Mouse (Mus musculus): ENCODE results near the gene Dpm1. TPM values are rescaled to one million over a fixed set of nuclear protein-coding genes. Genes with fewer than 3 reads are reported as not detected.

Gene Dpm1
- total and polyA plus RNA-seq, 3 experiments, result 24.8 to 138 (median 133) TPM

GRCm38 (mm10) chr2:168166750-168167460 lies 63.5 kb downstream of the Dpm1 start:
- DNase-seq, result no peak

DNA sequence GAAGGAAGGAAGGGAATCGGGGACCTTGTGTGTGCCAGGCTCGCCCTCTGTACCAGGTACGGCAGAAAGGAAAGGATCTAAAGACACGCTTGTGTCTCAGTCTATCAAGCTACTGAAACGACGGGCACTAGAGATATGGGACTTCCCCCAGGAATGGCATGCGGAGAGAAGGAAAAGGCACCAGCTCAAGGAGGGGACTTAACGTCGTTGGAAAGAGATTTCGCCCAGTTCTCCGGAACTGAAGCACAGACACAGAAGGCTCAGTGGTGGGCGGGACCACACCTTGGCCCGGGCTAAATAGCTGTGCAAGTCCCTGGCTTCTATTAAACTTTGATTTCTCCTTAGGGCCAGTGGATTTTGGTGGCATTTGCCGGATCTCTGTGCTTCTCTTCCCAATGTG lies 68.4 kb downstream of the Dpm1 start:
- DNase-seq, result no peak

DNA sequence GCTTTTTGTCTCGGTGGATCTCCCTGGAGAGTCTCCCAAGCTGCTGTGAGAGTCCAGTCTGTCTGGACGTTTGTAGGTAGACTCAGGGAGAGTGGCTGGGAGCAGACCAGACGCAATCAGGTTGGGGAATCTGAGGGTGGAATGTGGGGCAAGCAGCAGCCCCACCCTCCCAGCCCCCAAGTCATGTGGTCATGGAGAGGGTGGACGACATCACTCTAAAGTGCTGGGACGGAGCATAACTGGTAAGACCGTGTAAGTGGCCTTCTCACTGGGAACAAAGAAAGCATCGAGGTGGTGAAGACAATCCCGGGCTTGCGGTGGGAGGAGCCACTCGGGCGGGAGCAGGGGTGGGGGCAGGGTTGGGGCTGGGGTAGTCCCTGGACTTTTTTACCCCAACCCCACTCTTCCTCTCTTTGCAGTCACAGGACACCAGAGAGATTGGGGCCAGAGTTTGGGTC lies 68.8 kb downstream of the Dpm1 start:
- DNase-seq, result no peak

DNA sequence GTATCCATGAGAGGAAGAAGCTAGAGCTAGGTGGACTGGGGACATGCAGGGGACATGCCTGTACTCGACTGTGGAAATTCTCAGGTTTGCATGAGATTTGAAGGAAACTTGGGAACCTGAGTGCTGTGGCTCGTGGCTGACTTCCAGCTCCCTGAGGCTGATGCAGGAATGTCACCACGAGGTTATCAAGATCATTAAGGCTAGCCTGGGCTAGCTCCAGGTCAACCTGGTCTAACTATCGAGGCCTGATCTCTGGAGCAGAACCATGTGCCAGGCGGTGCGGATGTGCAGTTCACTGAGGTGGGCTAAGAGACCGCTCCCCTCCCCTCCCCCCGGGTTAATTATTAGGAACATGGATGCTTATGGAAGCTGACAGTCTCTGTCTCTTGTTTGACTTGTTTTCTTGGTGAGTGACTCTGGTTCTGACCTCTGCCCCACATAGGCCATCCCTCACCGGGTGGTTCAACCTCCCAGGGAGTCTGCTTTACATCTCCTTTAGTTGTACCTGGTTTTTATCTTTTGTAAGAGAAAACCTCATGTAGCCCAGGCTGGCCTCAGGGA lies 69.9 kb downstream of the Dpm1 start:
- no peak for DNase-seq

Small RNA genes lying within 50 kb of the gene (microRNA-seq; reads per million reads assigned to microRNA genes)
- gene Gm24561, result 0 reads per million in 2 experiments

Other genes starting within 250 kb of the Dpm1 start
- gene Ripor3, start 220.0 kb downstream of the Dpm1 start, total RNA-seq (2021), result 1 to 10 TPM; 1.7 to 3.0 TPM
- gene Ripor3, start 220.0 kb downstream of the Dpm1 start, polyA plus RNA-seq (2012; rRNA removed), result 3.5 and 4.0 TPM in 2 replicates
- 1 to 10 TPM in 1 of 2 experiments, under 1 TPM in 1; 0.92 to 1.9 TPM for gene Pard6b, start 149.6 kb downstream of the Dpm1 start, total RNA-seq (2021)
- 1.3 and 2.1 TPM in 2 replicates for gene Pard6b, start 149.6 kb downstream of the Dpm1 start, polyA plus RNA-seq (2012; rRNA removed)
- gene Adnp, start 23.5 kb downstream of the Dpm1 start, total RNA-seq (2021), result 10 to 100 TPM; 43.9 to 65.5 TPM
- 16.4 and 18.6 TPM in 2 replicates for gene Adnp, start 23.5 kb downstream of the Dpm1 start, polyA plus RNA-seq (2012; rRNA removed)
- 10 to 100 TPM; 26.1 to 27.0 TPM for gene Gm20716, start 227 bp downstream of the Dpm1 start, total RNA-seq (2021)
- not detected in 2 replicates for gene Gm20716, start 227 bp downstream of the Dpm1 start, polyA plus RNA-seq (2012; rRNA removed)
- 10 to 100 TPM; 11.6 to 16.6 TPM for gene Mocs3, start within 50 bp of the Dpm1 start, total RNA-seq (2021)
- 70.8 and 82.0 TPM in 2 replicates for gene Mocs3, start within 50 bp of the Dpm1 start, polyA plus RNA-seq (2012; rRNA removed)
- not detected for gene Kcng1, start 51.1 kb upstream of the Dpm1 start, total RNA-seq (2021)
- 0.15 TPM in 2 replicates for gene Kcng1, start 51.1 kb upstream of the Dpm1 start, polyA plus RNA-seq (2012; rRNA removed)

All from adrenal gland, adult 2 months (tissue).